Mouse (Mus musculus) cerebellum, adult 8-10 months (tissue): Measurements from ENCODE around the gene Sat2.

Source experiments
- DNase-seq: peaks from one replicate; pipeline ENCODE4 v3.0.0; 2022

Sat2 gene

GRCm38 (mm10) chr11:69621571-69622268, at the start of gene Sat2:
Sat2 (plus strand) TSS chr11:69622024.
- peak; percentile 54 for DNase-seq

GRCm38 (mm10) chr11:69575220-69575619, 46.6 kb upstream of the Sat2 start:
- no peak for DNase-seq

GRCm38 (mm10) chr11:69576307-69576706, 45.5 kb upstream of the Sat2 start:
- DNase-seq: no peak

- DNase-seq: no peak
These were observed 43.5 kb upstream of the Sat2 start for GRCm38 (mm10) chr11:69578301-69578700.

- peak; percentile 98 for DNase-seq
These were observed 42.5 kb upstream of the Sat2 start for GRCm38 (mm10) chr11:69579128-69580017.

- peak; percentile 83 for DNase-seq
These were observed 41.7 kb upstream of the Sat2 start, which contains the start of the genes Wrap53 and Trp53 for GRCm38 (mm10) chr11:69580091-69580514. Wrap53 (minus strand) TSS chr11:69580255. Trp53 (plus strand) TSS chr11:69580359.

GRCm38 (mm10) chr11:69580572-69581146, 41.2 kb upstream of the Sat2 start:
- peak; percentile 35 for DNase-seq

GRCm38 (mm10) chr11:69581147-69581688, 40.6 kb upstream of the Sat2 start:
- DNase-seq: peak; percentile 91

- no peak for DNase-seq
These were observed 40.0 kb upstream of the Sat2 start for GRCm38 (mm10) chr11:69581814-69582213.

- DNase-seq: no peak
These were observed 39.5 kb upstream of the Sat2 start for GRCm38 (mm10) chr11:69582230-69582805.

GRCm38 (mm10) chr11:69584008-69584407, 37.8 kb upstream of the Sat2 start:
- DNase-seq: no peak

GRCm38 (mm10) chr11:69584937-69585336, 36.9 kb upstream of the Sat2 start:
- DNase-seq: no peak

GRCm38 (mm10) chr11:69585718-69586325, 36.0 kb upstream of the Sat2 start:
- DNase-seq: no peak

GRCm38 (mm10) chr11:69589207-69589834, 32.5 kb upstream of the Sat2 start:
- DNase-seq: no peak

GRCm38 (mm10) chr11:69590622-69591021, 31.2 kb upstream of the Sat2 start:
- no peak for DNase-seq

GRCm38 (mm10) chr11:69591424-69591823, 30.4 kb upstream of the Sat2 start:
- no peak for DNase-seq

GRCm38 (mm10) chr11:69591899-69592637, 29.8 kb upstream of the Sat2 start:
- peak; percentile 40 for DNase-seq

- DNase-seq: no peak
These were observed 29.0 kb upstream of the Sat2 start for GRCm38 (mm10) chr11:69592799-69593198.

- DNase-seq: no peak
These were observed 27.0 kb upstream of the Sat2 start for GRCm38 (mm10) chr11:69594853-69595252.

GRCm38 (mm10) chr11:69599436-69599835, 22.4 kb upstream of the Sat2 start:
- no peak for DNase-seq

- DNase-seq: peak; percentile 61
These were observed 21.7 kb upstream of the Sat2 start for GRCm38 (mm10) chr11:69600098-69600497.
